Mouse (Mus musculus) left cerebral cortex, adult 2 months (tissue): ENCODE results near the gene Prss53. TPM values are rescaled to one million over a fixed set of nuclear protein-coding genes. Genes with fewer than 3 reads are reported as not detected.

ENCODE experiments used
- DNase-seq, 2 experiments: peaks; one replicate each; pipeline ENCODE4 v3.0.0; 2021 to 2022; ENCODE audit warnings: low spot score in 2 of 2, mixed read lengths in 1 of 2; ENCODE audit errors: extremely low spot score in 1 of 2
- H3K27ac ChIP-seq: fragments of 200-600 bp; 2 replicates; pipeline ENCODE4 v1.8.1; 2022
- H3K4me3 ChIP-seq: fragments of 200-600 bp; 2 replicates; pipeline ENCODE4 v1.8.1; 2022
- CTCF ChIP-seq: fragments of 200-600 bp; IDR thresholded peaks from 2 replicates; pipeline ENCODE4 v1.8.1; 2022; ENCODE audit warnings: antibody characterized with exemption, mild to moderate bottlenecking, moderate library complexity
- intact Hi-C: fragments of 180-260 bp; cut with DNase I; formaldehyde crosslinking; loops from one replicate; pipeline ENCODE4 v1.15.1; 2025
- total RNA-seq, 2 experiments: library from RNA; stranded (reverse); gene quantifications; 2 replicates each; pipeline ENCODE4 v1.2.3; 2021

The Prss53 gene
- total RNA-seq, 2 experiments from 2014 or later = 2.1 to 2.8 TPM

GRCm38 (mm10) chr7:127837473-127837872 lies 53.3 kb downstream of the Prss53 start:
- intact Hi-C loops = no loop called here
- no peak for DNase-seq
- no peak for TF ChIP-seq CTCF
- no peak overlapping the region for H3K4me3 ChIP-seq
- no peak overlapping the region for H3K27ac ChIP-seq

Other genes with a start within 250 kb of the Prss53 start
- gene Bcl7c, start 182.0 kb downstream of the Prss53 start, total RNA-seq = 10 to 100 TPM; 32.7 to 39.9 TPM
- 1 to 10 TPM; 2.8 to 3.8 TPM for gene Ctf1, start 178.2 kb downstream of the Prss53 start, total RNA-seq
- not detected for gene Ctf2, start 158.8 kb downstream of the Prss53 start, total RNA-seq
- 10 to 100 TPM; 72.4 to 81.5 TPM for gene Fbxl19, start 146.4 kb downstream of the Prss53 start, total RNA-seq
- gene Orai3, start 121.2 kb downstream of the Prss53 start, total RNA-seq = 10 to 100 TPM; 19.8 to 21.8 TPM
- 10 to 100 TPM; 48.8 to 55.2 TPM for gene Setd1a, start 114.3 kb downstream of the Prss53 start, total RNA-seq
- gene Gm49388, start 105.4 kb downstream of the Prss53 start, total RNA-seq = 1 to 10 TPM; 4.2 to 4.3 TPM
- 1 to 10 TPM; 4.2 to 4.5 TPM for gene Hsd3b7, start 90.4 kb downstream of the Prss53 start, total RNA-seq
- 10 to 100 TPM; 85.7 to 98.9 TPM for gene Stx4a, start 66.7 kb downstream of the Prss53 start, total RNA-seq
- gene Stx1b, start 66.4 kb downstream of the Prss53 start, total RNA-seq = 100 to 1,000 TPM; 449 to 456 TPM
- gene Zfp646, start 14.7 kb downstream of the Prss53 start, total RNA-seq = 10 to 100 TPM; 34.2 to 34.6 TPM
- gene Zfp668, start 14.1 kb downstream of the Prss53 start, total RNA-seq = 10 to 100 TPM; 23.3 to 24.1 TPM
- not detected for gene Gm21974, start 4.5 kb upstream of the Prss53 start, total RNA-seq
- 10 to 100 TPM; 22.0 to 23.4 TPM for gene Vkorc1, start 4.6 kb upstream of the Prss53 start, total RNA-seq
- gene Bckdk, start 13.1 kb upstream of the Prss53 start, total RNA-seq = 10 to 100 TPM; 38.5 to 39.9 TPM
- 10 to 100 TPM; 34.7 to 35.4 TPM for gene Kat8, start 21.5 kb upstream of the Prss53 start, total RNA-seq
- gene Prss8, start 39.1 kb upstream of the Prss53 start, total RNA-seq = under 1 TPM; 0.26 to 0.38 TPM
- gene Prss36, start 55.8 kb upstream of the Prss53 start, total RNA-seq = 1 to 10 TPM; 8.5 to 9.8 TPM
- gene Fus, start 76.5 kb upstream of the Prss53 start, total RNA-seq = 100 to 1,000 TPM; 299 to 305 TPM
- gene Pycard, start 102.9 kb upstream of the Prss53 start, total RNA-seq = 1 to 10 TPM; 1.5 to 3.7 TPM
- gene Trim72, start 113.0 kb upstream of the Prss53 start, total RNA-seq = 1 to 10 TPM; 1.0 to 1.1 TPM
- gene Itgam, start 171.7 kb upstream of the Prss53 start, total RNA-seq = 10 to 100 TPM in 1 of 2 experiments, 1 to 10 TPM in 1; 9.2 to 10.9 TPM
- gene Gm49368, start 171.7 kb upstream of the Prss53 start, total RNA-seq = not detected
- under 1 TPM in 1 of 2 experiments, not detected in 1; 0.07 TPM for gene Itgax, start 238.6 kb upstream of the Prss53 start, total RNA-seq